In the genomic region with DNA sequence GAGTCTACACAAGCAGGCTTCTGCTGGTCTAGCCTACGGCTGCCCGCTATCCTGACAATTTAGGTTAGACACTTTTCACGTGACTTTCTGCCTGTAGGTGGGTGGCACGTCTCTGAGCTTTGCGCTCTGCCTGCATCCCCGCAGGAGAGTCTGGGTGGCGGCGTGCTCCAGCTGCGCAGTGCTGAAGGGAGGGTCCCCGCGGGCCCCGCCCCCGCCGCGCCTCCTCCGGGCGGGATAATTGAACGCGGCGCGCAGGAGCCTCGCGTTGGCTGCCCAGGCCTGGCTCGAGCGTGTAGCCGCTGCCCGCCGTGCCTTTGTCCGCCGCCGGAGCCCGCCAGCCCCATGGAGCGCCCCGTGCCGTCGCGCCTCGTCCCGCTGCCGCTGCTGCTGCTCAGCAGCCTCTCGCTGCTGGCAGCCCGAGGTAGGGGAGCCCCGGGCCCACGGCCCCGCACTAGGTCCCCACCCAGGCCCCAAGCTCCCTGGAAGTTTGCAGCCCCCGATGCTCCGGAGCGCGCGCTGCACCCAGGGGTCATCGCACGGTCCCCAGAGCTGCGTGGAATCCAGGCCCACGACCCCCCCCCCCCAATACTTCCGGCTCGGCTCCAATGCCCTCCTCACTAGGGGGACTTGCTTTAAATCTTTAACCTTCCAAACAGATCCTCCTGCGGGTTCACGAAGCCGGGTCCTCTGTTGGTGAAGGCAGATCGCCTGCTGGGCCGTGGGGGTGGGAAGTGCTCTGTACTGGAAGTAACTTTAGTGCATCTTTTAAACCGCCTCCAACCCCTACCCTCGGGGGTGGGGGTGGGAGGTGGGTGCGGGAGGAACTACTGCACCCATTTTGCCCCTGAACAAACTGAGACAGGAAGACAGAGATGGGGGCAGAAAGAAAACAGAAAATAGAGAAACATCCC, we compare ENCODE assay signal across 8 mouse cellular contexts. TPM values are rescaled to one million over a fixed set of nuclear protein-coding genes. Genes with fewer than 3 reads are reported as not detected.
DNase-seq lines count a peak whose midpoint lies in the region; ATAC-seq lines count a peak whose summit lies in the region.

Fbln1 (plus strand) TSS at position 158 of the 911 bp plus-strand sequence.

- 0 out of 2 replicates have a peak, but pooled peaks cover 1% of the 10 kb centered on the region for H3K36me3 ChIP-seq in hindbrain, embryonic 13.5 days
- H3K36me3 ChIP-seq in lung, embryonic 16.5 days (ENCODE audit: control insufficient read depth, insufficient read depth, low read length), result no peaks in the 10 kb centered on the region

- peak within 1 kb of the TSS; percentile 81 for H3K9ac ChIP-seq in hindbrain, embryonic 13.5 days
- peak within 1 kb of the TSS; percentile 83 for H3K9ac ChIP-seq in lung, embryonic 16.5 days (ENCODE audit: low read length)

- H3K4me3 ChIP-seq in hindbrain, embryonic 13.5 days, result peak within 1 kb of the TSS; percentile 56
- H3K4me3 ChIP-seq in lung, embryonic 16.5 days (ENCODE audit: low read length), result peak within 1 kb of the TSS; percentile 68

- peaks cover 33% of the 10 kb centered on the region for H3K4me1 ChIP-seq in hindbrain, embryonic 13.5 days (replicated peaks)
- peaks cover 35% of the 10 kb centered on the region for H3K4me1 ChIP-seq in lung, embryonic 16.5 days (replicated peaks; ENCODE audit: control insufficient read depth, insufficient read depth, low read length)

- ATAC-seq in hindbrain, embryonic 13.5 days (ENCODE audit: low FRiP score), result peak; percentile 77
- peak; percentile 73 for ATAC-seq in lung, embryonic 16.5 days (ENCODE audit: low read depth)

- no peaks in the 10 kb centered on the region for H3K9me3 ChIP-seq in hindbrain, embryonic 13.5 days
- peaks cover 3% of the 10 kb centered on the region; the same call in 1 of the 2 replicates for H3K9me3 ChIP-seq in lung, embryonic 16.5 days (ENCODE audit: control insufficient read depth, low read length)

- H3K27ac ChIP-seq in hindbrain, embryonic 13.5 days, result peak within 1 kb of the TSS; percentile 74
- H3K27ac ChIP-seq in lung, embryonic 16.5 days (ENCODE audit: low read length), result peak within 1 kb of the TSS; percentile 95

- H3K27me3 ChIP-seq in hindbrain, embryonic 13.5 days, result peaks cover 26% of the 10 kb centered on the region
- H3K27me3 ChIP-seq in lung, embryonic 16.5 days (ENCODE audit: control insufficient read depth, insufficient read depth, low read depth, low read length), result no peaks in the 10 kb centered on the region

- H3K4me2 ChIP-seq in hindbrain, embryonic 13.5 days, result peak within 1 kb of the TSS; percentile 90
- peak within 1 kb of the TSS; percentile 84 for H3K4me2 ChIP-seq in lung, embryonic 16.5 days (ENCODE audit: low read depth, low read length)

- under 1% methylated on average over 56 of the region's 64 CpGs for WGBS in hindbrain, embryonic 13.5 days
- under 1% methylated on average over 60 of the region's 64 CpGs for WGBS in lung, embryonic 16.5 days

- DNase-seq in MN1 (ENCODE audit: low spot score), result peak; percentile 94
- DNase-seq in cerebellum, postnatal 14 days, result peak; percentile 33 to 44
- DNase-seq in gastrocnemius, adult 18-20 months (ENCODE audit: low spot score), result peak; percentile 38
- DNase-seq in layer of hippocampus, postnatal 25 days (ENCODE audit: extremely low spot score in 1 of 2, low spot score in 1 of 2), result peak; percentile 40 to 44
- DNase-seq in retina, postnatal 1 day, result peak; percentile 90
- DNase-seq in urinary bladder, postnatal 36 days (ENCODE audit: low spot score in 2 of 2), result peak; percentile 68 to 76

RNA-seq across cellular contexts. Expression of gene Fbln1, which starts in this region (rescaled TPM):
- 10 to 100 TPM in 1 of 2 experiments, 1 to 10 TPM in 1; 8.5 to 11.1 TPM for total RNA-seq in gastrocnemius, adult 18-20 months (2021)
- 60.7 and 65.1 TPM in 2 replicates for polyA plus RNA-seq in hindbrain, embryonic 13.5 days (2015; fragmentation: Nextera tagmentation; extraction: Ambion mirVana)
- 10 to 100 TPM; 11.3 to 13.5 TPM for total RNA-seq in layer of hippocampus, postnatal 25 days (2021)
- polyA plus RNA-seq in lung, embryonic 16.5 days (2015; fragmentation: Nextera tagmentation; extraction: Ambion mirVana), result 214 and 237 TPM in 2 replicates

Comparison
In these comparisons a context has a peak if more than half of its experiments do, and no peak if none do; other contexts are left out.
1. Peak in every context shown above with its lines: DNase-seq, ATAC-seq, H3K4me3 ChIP-seq and H3K27ac ChIP-seq.
2. DNase-seq: peak in every context shown above with its lines; median percentile 94 in MN1; 90 in retina, postnatal 1 day; 72 in urinary bladder, postnatal 36 days; 42 in layer of hippocampus, postnatal 25 days; 38 in cerebellum, postnatal 14 days; 38 in gastrocnemius, adult 18-20 months.